Mouse (Mus musculus) liver, embryonic 13.5 days (tissue): ENCODE data around the gene Enoph1. TPM values are rescaled to one million over a fixed set of nuclear protein-coding genes. Genes with fewer than 3 reads are reported as not detected.

Experiments used
- ATAC-seq: fragments of 200-750 bp; cut with Nextera tagmentation; 2 replicates; pipeline ENCODE4 v1.8.0; 2017; ENCODE audit warnings: low read depth, mild to moderate bottlenecking, moderate number of reproducible peaks, moderate library complexity
- DNase-seq: peaks from one replicate; pipeline ENCODE4 v3.0.0; 2022
- H3K27ac ChIP-seq: fragments of 300-500 bp; sonication (generic); 2 replicates; pipeline ENCODE4 v1.5.1; 2015; ENCODE audit warnings: moderate library complexity, mild to moderate bottlenecking, inconsistent platforms
- H3K27me3 ChIP-seq: fragments of 300-500 bp; sonication (generic); 2 replicates; pipeline ENCODE4 v1.6.1; 2015; ENCODE audit warnings: mild to moderate bottlenecking, inconsistent platforms
- H3K36me3 ChIP-seq: fragments of 300-500 bp; sonication (generic); 2 replicates; pipeline ENCODE4 v1.6.1; 2015; ENCODE audit warnings: mild to moderate bottlenecking, inconsistent platforms
- H3K4me1 ChIP-seq: fragments of 300-500 bp; sonication (generic); replicated peaks from 2 replicates; pipeline ENCODE4 v1.6.1; 2015; ENCODE audit warnings: inconsistent platforms
- H3K4me2 ChIP-seq: fragments of 300-500 bp; sonication (generic); 2 replicates; pipeline ENCODE4 v1.6.1; 2015; ENCODE audit warnings: inconsistent platforms, mild to moderate bottlenecking, moderate library complexity
- H3K4me3 ChIP-seq: fragments of 300-500 bp; sonication (generic); replicated peaks from 2 replicates; pipeline ENCODE4 v1.5.1; 2015; ENCODE audit warnings: mild to moderate bottlenecking, inconsistent platforms
- H3K9ac ChIP-seq: fragments of 300-500 bp; sonication (generic); 2 replicates; pipeline ENCODE4 v1.6.1; 2015; ENCODE audit warnings: mild to moderate bottlenecking, inconsistent platforms
- H3K9me3 ChIP-seq: fragments of 300-500 bp; sonication (generic); replicated peaks from 2 replicates; pipeline ENCODE4 v1.6.1; 2016; ENCODE audit warnings: inconsistent platforms
- WGBS: fragments of 180-500 bp; shearing (Covaris S2); methylation state at CpG from one replicate; pipeline ENCODE4 v1.1.7; 2015; ENCODE audit not compliant: insufficient replicate concordance; 5-methylcytosine and 5-hydroxymethylcytosine counted together
- polyA plus RNA-seq: library from polyadenylated mRNA; unstranded; fragments of >200 nt; fragmentation: Nextera tagmentation; extraction: Ambion mirVana; gene quantifications from 2 replicates; pipeline ENCODE4 v1.2.1, GENCODE M21; 2015

Gene Enoph1
- polyA plus RNA-seq, 1 experiment from 2014 or later: 25.8 TPM

- DNase-seq (no peak), ATAC-seq (no peak)
- Histone ChIP-seq H3K4me2 (peak overlapping the region; percentile 99), H3K27ac (peak overlapping the region; percentile 92), H3K27me3 (no peaks in the 10 kb centered on the region), H3K9ac (peak overlapping the region; percentile 95), H3K4me3 (peak overlapping the region; percentile 92), H3K9me3 (no peaks in the 10 kb centered on the region), H3K4me1 (peaks cover 68% of the 10 kb centered on the region), H3K36me3 (peaks cover 29% of the 10 kb centered on the region)
- WGBS: under 1% methylated on average over 19 of the region's 19 CpGs
These were observed 548 bp downstream of the Enoph1 start for GRCm38 (mm10) chr5:100040281-100040784.

DNA sequence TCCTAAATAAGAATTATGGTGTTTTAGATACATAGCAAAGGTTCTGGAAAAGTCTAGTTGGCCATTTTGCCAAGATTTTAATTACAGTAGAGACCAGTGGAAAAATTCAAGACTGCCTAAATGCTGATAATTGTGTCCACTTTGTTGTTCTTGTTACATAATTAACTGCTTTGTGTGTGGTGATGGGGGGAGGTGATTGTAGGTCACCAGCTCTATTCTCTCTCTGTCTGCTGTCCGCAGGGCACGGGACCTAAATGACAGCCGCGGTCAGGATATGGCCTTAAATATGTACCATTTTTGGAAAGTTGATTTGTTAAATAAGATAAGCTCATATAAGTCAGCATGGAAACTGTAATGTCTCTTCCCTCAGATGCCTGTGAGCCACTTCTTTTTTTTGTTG is 1.5 kb downstream of the Enoph1 start:
- H3K36me3 ChIP-seq: peaks cover 20% of the 10 kb centered on the region
- H3K4me1 ChIP-seq: peaks cover 68% of the 10 kb centered on the region
- no peaks in the 10 kb centered on the region for H3K27me3 ChIP-seq
- H3K9me3 ChIP-seq: no peaks in the 10 kb centered on the region
- WGBS: 44% methylated on average over 4 of the region's 4 CpGs
- no peak overlapping the region for H3K27ac ChIP-seq
- peak overlapping the region; percentile 95; the same call in 1 of the 2 replicates for H3K9ac ChIP-seq
- H3K4me2 ChIP-seq: peak overlapping the region; percentile 99
- no peak for ATAC-seq
- peak overlapping the region; percentile 92 for H3K4me3 ChIP-seq
- DNase-seq: no peak

DNA sequence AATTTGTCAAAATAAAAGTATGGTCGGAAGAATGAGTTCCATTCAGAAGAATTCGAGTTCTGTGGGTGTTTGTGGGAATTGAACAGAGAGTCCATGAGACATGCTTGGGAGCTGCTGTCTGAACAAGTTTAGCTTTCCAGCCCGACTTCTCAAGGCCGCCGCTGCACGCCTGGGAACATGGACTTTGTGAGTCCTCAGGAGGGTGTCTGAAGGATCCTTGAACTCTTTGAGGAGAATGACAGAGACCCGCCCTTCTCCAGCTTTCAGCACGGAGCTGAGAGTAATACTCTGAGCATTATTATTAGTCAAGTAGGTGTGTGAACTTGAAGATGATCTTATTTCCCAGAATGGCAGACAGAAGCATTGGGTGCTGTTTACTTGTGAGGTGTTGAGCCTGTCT is 2.7 kb downstream of the Enoph1 start:
- no peaks in the 10 kb centered on the region for H3K27me3 ChIP-seq
- no peak for DNase-seq
- no peak overlapping the region for H3K9ac ChIP-seq
- H3K36me3 ChIP-seq: peaks cover 8% of the 10 kb centered on the region
- no peak overlapping the region for H3K4me3 ChIP-seq
- H3K27ac ChIP-seq: no peak overlapping the region
- 88% methylated on average over 8 of the region's 8 CpGs for WGBS
- no peaks in the 10 kb centered on the region for H3K9me3 ChIP-seq
- H3K4me2 ChIP-seq: no peak overlapping the region
- H3K4me1 ChIP-seq: peaks cover 63% of the 10 kb centered on the region
- ATAC-seq: no peak

- H3K36me3 ChIP-seq: 0 out of 2 replicates have a peak, but pooled peaks cover 5% of the 10 kb centered on the region
- no peak overlapping the region for H3K4me2 ChIP-seq
- no peaks in the 10 kb centered on the region for H3K9me3 ChIP-seq
- ATAC-seq (no peak), DNase-seq (no peak)
- H3K27me3 ChIP-seq: no peaks in the 10 kb centered on the region
- H3K9ac ChIP-seq: no peak overlapping the region
- H3K27ac ChIP-seq: no peak overlapping the region
- H3K4me3 ChIP-seq: no peak overlapping the region
- 72% methylated on average over 5 of the region's 5 CpGs for WGBS
- peaks cover 68% of the 10 kb centered on the region for H3K4me1 ChIP-seq
These were observed 3.6 kb downstream of the Enoph1 start for GRCm38 (mm10) chr5:100043361-100043760.

DNA sequence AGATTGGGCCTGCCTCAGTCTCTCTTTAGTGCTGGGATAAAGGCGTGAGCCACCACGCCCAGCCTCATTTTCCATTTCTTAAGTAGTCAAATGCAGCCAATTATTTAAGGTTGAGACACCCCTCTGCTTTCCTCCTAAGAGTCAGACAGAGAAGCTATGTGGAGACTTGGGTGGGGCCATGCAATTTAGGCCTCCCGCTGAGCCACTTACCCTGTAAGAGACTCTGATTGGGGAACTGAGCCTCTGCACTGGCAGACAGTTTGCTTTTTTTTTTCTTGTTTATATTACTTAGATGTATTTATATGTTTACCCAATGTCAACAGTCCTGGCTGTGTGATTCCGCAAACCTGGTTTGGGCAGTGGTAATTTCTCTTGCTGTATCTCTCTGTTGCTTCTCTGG is 4.2 kb downstream of the Enoph1 start:
- 61% methylated on average over 4 of the region's 4 CpGs for WGBS
- DNase-seq: no peak
- peaks cover 74% of the 10 kb centered on the region for H3K4me1 ChIP-seq
- no peak overlapping the region for H3K27ac ChIP-seq
- H3K4me2 ChIP-seq: no peak overlapping the region
- H3K4me3 ChIP-seq: no peak overlapping the region
- 0 out of 2 replicates have a peak, but pooled peaks cover 5% of the 10 kb centered on the region for H3K36me3 ChIP-seq
- no peaks in the 10 kb centered on the region for H3K27me3 ChIP-seq
- no peak overlapping the region for H3K9ac ChIP-seq
- no peaks in the 10 kb centered on the region for H3K9me3 ChIP-seq
- no peak for ATAC-seq

DNA sequence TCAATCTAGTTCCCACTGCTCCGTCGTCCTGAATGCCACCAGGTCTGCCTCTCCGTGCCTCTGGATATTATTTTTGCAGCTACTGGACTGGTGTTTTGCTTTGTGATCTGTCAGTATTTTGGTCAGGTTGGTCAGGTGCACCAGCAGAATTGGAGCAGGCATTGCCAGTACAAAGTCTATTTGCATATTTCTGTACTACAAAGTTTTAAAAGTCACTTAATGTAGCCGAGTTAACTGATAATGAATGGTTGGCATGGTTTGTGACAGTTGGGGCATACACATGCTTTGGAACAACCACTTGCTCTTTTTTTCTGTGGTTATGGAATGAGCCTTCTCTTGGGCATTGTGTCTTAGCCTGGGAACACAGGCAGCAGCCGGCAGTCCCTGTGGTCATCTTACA is 4.8 kb downstream of the Enoph1 start:
- Histone ChIP-seq H3K27ac (no peak overlapping the region), H3K9me3 (no peaks in the 10 kb centered on the region), H3K36me3 (0 out of 2 replicates have a peak, but pooled peaks cover 7% of the 10 kb centered on the region), H3K4me1 (peaks cover 79% of the 10 kb centered on the region), H3K4me2 (no peak overlapping the region), H3K4me3 (no peak overlapping the region), H3K9ac (no peak overlapping the region), H3K27me3 (no peaks in the 10 kb centered on the region)
- 74% methylated on average over 5 of the region's 5 CpGs for WGBS
- DNase-seq (no peak), ATAC-seq (no peak)

DNA sequence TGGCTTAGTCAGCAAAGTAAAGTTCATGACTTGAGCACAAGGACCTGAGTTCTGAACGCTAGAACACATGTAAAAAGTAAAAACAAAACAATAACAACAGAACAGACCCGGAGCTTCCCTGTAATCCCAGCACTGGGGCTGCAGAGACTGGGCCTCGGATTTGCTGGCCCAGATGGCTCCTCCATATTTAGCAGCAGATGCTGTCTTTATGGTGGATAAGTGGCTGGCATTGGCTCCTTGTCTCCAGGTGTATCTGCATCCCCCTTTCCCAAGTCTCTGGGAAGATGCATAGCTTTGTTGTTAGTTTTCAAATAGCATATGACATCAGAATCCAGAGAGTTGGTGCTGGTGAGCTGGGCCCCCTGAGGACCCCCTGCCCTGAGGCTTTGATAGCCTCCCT is 6.3 kb downstream of the Enoph1 start:
- no peak for ATAC-seq
- Histone ChIP-seq H3K4me1 (peaks cover 70% of the 10 kb centered on the region), H3K27ac (no peak overlapping the region), H3K27me3 (no peaks in the 10 kb centered on the region), H3K4me2 (no peak overlapping the region), H3K9ac (no peak overlapping the region), H3K4me3 (no peak overlapping the region), H3K36me3 (peaks cover 17% of the 10 kb centered on the region; the same call in 1 of the 2 replicates), H3K9me3 (no peaks in the 10 kb centered on the region)
- 62% methylated on average over 3 of the region's 3 CpGs for WGBS
- DNase-seq: no peak

- no peak overlapping the region for H3K4me2 ChIP-seq
- H3K4me3 ChIP-seq: no peak overlapping the region
- peaks cover 25% of the 10 kb centered on the region for H3K36me3 ChIP-seq
- H3K9ac ChIP-seq: no peak overlapping the region
- no peaks in the 10 kb centered on the region for H3K9me3 ChIP-seq
- H3K27me3 ChIP-seq: no peaks in the 10 kb centered on the region
- no peak for DNase-seq
- peaks cover 59% of the 10 kb centered on the region for H3K4me1 ChIP-seq
- ATAC-seq: no peak
- no peak overlapping the region for H3K27ac ChIP-seq
- 71% methylated on average over 8 of the region's 8 CpGs for WGBS
These were observed 7.4 kb downstream of the Enoph1 start for GRCm38 (mm10) chr5:100047143-100047640.

- H3K27me3 ChIP-seq: no peaks in the 10 kb centered on the region
- H3K27ac ChIP-seq: no peak overlapping the region
- no peak for DNase-seq
- ATAC-seq: no peak
- no peaks in the 10 kb centered on the region for H3K9me3 ChIP-seq
- peaks cover 26% of the 10 kb centered on the region for H3K36me3 ChIP-seq
- no peak overlapping the region for H3K4me3 ChIP-seq
- WGBS: 80% methylated on average over 7 of the region's 7 CpGs
- no peak overlapping the region for H3K9ac ChIP-seq
- H3K4me2 ChIP-seq: no peak overlapping the region
- H3K4me1 ChIP-seq: peaks cover 60% of the 10 kb centered on the region
These were observed 8.1 kb downstream of the Enoph1 start for GRCm38 (mm10) chr5:100047871-100048270.

- Histone ChIP-seq H3K4me3 (no peak overlapping the region), H3K4me2 (no peak overlapping the region), H3K27me3 (no peaks in the 10 kb centered on the region), H3K9me3 (no peaks in the 10 kb centered on the region), H3K27ac (no peak overlapping the region), H3K9ac (no peak overlapping the region), H3K4me1 (peaks cover 57% of the 10 kb centered on the region), H3K36me3 (peaks cover 30% of the 10 kb centered on the region)
- no peak for DNase-seq
- no peak for ATAC-seq
- WGBS: 73% methylated on average over 3 of the region's 3 CpGs
These were observed 10.1 kb downstream of the Enoph1 start for GRCm38 (mm10) chr5:100049904-100050303.

GRCm38 (mm10) chr5:100052728-100053127 is 12.9 kb downstream of the Enoph1 start:
- Histone ChIP-seq H3K9me3 (no peaks in the 10 kb centered on the region), H3K9ac (no peak overlapping the region), H3K4me3 (no peak overlapping the region), H3K4me1 (peaks cover 53% of the 10 kb centered on the region), H3K4me2 (no peak overlapping the region), H3K27ac (no peak overlapping the region), H3K36me3 (peaks cover 30% of the 10 kb centered on the region), H3K27me3 (no peaks in the 10 kb centered on the region)
- 80% methylated on average over 7 of the region's 7 CpGs for WGBS
- no peak for DNase-seq
- no peak for ATAC-seq
